Mouse (Mus musculus) forebrain, postnatal 0 days (tissue): ENCODE results near the gene Tuba1b. TPM values are rescaled to one million over a fixed set of nuclear protein-coding genes. Genes with fewer than 3 reads are reported as not detected.

Experiments
- ATAC-seq: fragments of 200-750 bp; cut with Nextera tagmentation; 2 replicates; pipeline ENCODE4 v1.8.0; 2017; ENCODE audit warnings: mild to moderate bottlenecking, moderate library complexity
- DNase-seq: peaks from one replicate; pipeline ENCODE4 v3.0.0-alpha.2; 2015
- H3K27ac ChIP-seq: fragments of 300-500 bp; sonication (generic); 2 replicates; pipeline ENCODE4 v1.5.1; 2014; ENCODE audit warnings: low read depth, mild to moderate bottlenecking, antibody characterized with exemption, low read length, moderate library complexity, mixed read lengths
- H3K27me3 ChIP-seq: fragments of 300-500 bp; sonication (generic); 2 replicates; pipeline ENCODE4 v1.6.1; 2014; ENCODE audit warnings: mild to moderate bottlenecking, low read length, mixed read lengths; ENCODE audit not compliant: insufficient read depth
- H3K36me3 ChIP-seq: fragments of 300-500 bp; sonication (generic); 2 replicates; pipeline ENCODE4 v1.6.1; 2014; ENCODE audit warnings: mild to moderate bottlenecking, moderate library complexity; ENCODE audit not compliant: insufficient read depth
- H3K4me1 ChIP-seq: fragments of 300-500 bp; sonication (generic); 2 replicates; pipeline ENCODE4 v1.6.1; 2014; ENCODE audit warnings: antibody characterized with exemption; ENCODE audit not compliant: insufficient read depth
- H3K4me2 ChIP-seq: fragments of 300-500 bp; sonication (generic); 2 replicates; pipeline ENCODE4 v1.6.1; 2014; ENCODE audit warnings: low read depth, mild to moderate bottlenecking, moderate library complexity
- H3K4me3 ChIP-seq: fragments of 300-500 bp; sonication (generic); 2 replicates; pipeline ENCODE4 v1.5.1; 2014; ENCODE audit warnings: low read depth, low read length, mixed read lengths
- H3K9ac ChIP-seq: fragments of 300-500 bp; sonication (generic); 2 replicates; pipeline ENCODE4 v1.6.1; 2014; ENCODE audit warnings: mild to moderate bottlenecking
- H3K9me3 ChIP-seq: fragments of 300-500 bp; sonication (generic); 2 replicates; pipeline ENCODE4 v1.6.1; 2016; ENCODE audit warnings: low read length
- CTCF ChIP-seq: sonication (generic); IDR thresholded peaks from 2 replicates; pipeline ENCODE4 v1.5.1; 2016; ENCODE audit warnings: antibody characterized with exemption, control low read depth, low read depth
- WGBS: fragments of 180-500 bp; shearing (Covaris S2); extraction: QIAGEN DNeasy Blood & Tissue Kit; methylation state at CpG from one replicate; pipeline ENCODE4 v1.1.7; 2014; 5-methylcytosine and 5-hydroxymethylcytosine counted together
- polyA plus RNA-seq: library from polyadenylated mRNA; unstranded; fragments of >200 nt; fragmentation: Nextera tagmentation; extraction: Ambion mirVana; gene quantifications from 2 replicates; pipeline ENCODE4 v1.2.1, GENCODE M21; 2015
- total RNA-seq: library from RNA; depleted of rRNA; stranded (reverse); fragments of >200 nt; gene quantifications from 2 replicates; pipeline ENCODE4 v1.2.3, GENCODE M21; 2014; rRNA removed

Gene Tuba1b
- total RNA-seq (1,927 and 1,958 TPM in 2 replicates), polyA plus RNA-seq (1,265 and 1,341 TPM in 2 replicates)

DNA sequence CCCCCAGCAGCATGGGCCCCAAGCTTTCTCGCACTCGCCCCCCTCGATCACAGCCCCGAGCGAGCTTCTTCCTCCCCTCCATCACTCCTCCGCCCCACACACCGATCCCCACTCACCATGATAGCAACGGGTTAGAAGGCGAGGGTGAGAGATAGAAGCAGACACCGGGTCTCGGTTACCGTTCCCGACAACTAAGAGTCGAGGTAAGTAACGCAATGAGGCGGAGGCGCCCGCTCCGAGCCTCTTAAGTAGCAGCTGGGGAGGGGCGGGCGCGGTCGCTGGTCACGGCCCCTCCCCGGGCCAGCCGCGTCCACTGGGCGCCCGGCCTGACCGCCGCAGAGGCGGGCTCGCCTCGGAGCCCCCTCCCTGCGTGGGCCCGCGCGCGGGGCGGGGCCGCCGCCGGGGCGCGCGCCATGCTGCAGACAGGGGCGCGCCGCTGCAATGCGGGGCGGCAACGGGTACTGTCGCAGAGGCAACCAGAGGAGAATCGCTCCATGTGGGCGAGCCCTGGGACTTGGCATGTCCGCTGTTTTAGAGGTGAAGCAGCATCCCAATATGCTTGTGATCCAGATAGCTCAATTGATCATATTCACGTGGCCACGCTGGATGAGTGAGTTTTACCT lies at the start of gene Tuba1b:
Gene Tuba1b (minus strand): TSS at position 349 of the 623 bp plus-strand sequence.
- peak; percentile 90 for ATAC-seq
- Histone ChIP-seq H3K36me3 (0 out of 2 replicates have a peak, but pooled peaks cover 4% of the 10 kb centered on the region), H3K4me1 (0 out of 2 replicates have a peak, but pooled peaks cover 4% of the 10 kb centered on the region), H3K27ac (peak within 1 kb of the TSS; percentile 98), H3K9me3 (no peaks in the 10 kb centered on the region), H3K27me3 (no peaks in the 10 kb centered on the region), H3K9ac (peak within 1 kb of the TSS; percentile 85), H3K4me3 (peak within 1 kb of the TSS; percentile 79), H3K4me2 (peak within 1 kb of the TSS; percentile 93)
- DNase-seq = peak; percentile 95
- 6% methylated on average over 55 of the region's 58 CpGs for WGBS
- TF ChIP-seq CTCF = no peak; the same call in 1 of the 2 replicates

GRCm38 (mm10) chr15:98983431-98984081 lies 49.2 kb upstream of the Tuba1b start:
- Histone ChIP-seq H3K4me3 (peak overlapping the region; percentile 34), H3K4me1 (peaks cover 22% of the 10 kb centered on the region)

GRCm38 (mm10) chr15:98982100-98982499 lies 47.7 kb upstream of the Tuba1b start:
- 82% methylated on average over 6 of the region's 6 CpGs for WGBS
- Histone ChIP-seq H3K36me3 (no peaks in the 10 kb centered on the region), H3K9ac (no peak overlapping the region), H3K4me1 (peaks cover 20% of the 10 kb centered on the region), H3K4me2 (no peak overlapping the region), H3K9me3 (no peaks in the 10 kb centered on the region), H3K27ac (peak overlapping the region; percentile 92; the same call in 1 of the 2 replicates), H3K27me3 (no peaks in the 10 kb centered on the region), H3K4me3 (no peak overlapping the region)
- DNase-seq (no peak), ATAC-seq (no peak)
- no peak for TF ChIP-seq CTCF

More at GRCm38 (mm10) chr15:98983431-98984081, 49.2 kb upstream of the Tuba1b start:
- H3K4me2 ChIP-seq = peak overlapping the region; percentile 71
- 13% methylated on average over 16 of the region's 16 CpGs for WGBS
- DNase-seq (peak; percentile 81), ATAC-seq (peak; percentile 61)
- peak overlapping the region; percentile 92 for H3K27ac ChIP-seq
- H3K9me3 ChIP-seq = no peaks in the 10 kb centered on the region
- no peaks in the 10 kb centered on the region for H3K36me3 ChIP-seq
- H3K27me3 ChIP-seq = no peaks in the 10 kb centered on the region
- peak overlapping the region; percentile 73 for H3K9ac ChIP-seq
- TF ChIP-seq CTCF = no peak

DNA sequence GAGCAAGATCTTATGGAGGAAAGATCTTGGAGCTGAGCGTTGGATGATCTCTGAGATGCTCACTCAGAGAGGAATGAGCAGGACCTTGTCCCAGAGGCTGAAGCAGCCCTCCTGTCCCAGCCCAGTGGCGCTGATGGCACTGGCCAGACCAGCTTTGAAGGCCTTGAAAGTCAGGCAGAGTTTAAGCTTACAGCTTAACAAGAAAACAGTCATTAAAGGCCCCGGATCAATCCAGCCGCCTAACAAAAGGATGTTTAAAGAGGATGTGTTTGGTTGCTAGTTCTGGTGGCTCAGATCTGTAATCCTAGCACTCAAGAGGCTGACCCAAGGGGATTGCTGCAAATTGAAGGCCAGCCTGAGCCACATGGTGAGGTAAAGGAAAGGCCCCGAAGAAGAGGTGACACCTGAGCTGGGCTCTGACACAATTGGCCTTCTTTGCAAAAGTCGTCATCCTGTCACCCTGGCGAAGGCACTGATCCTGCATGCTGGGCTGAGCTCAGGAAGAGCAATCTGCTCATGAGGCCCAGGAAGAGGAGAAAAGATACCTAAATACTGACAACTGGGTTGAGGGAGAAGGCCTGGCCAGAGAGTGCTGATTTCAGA lies 45.7 kb upstream of the Tuba1b start:
- 35% methylated on average over 7 of the region's 7 CpGs for WGBS
- ATAC-seq (no peak), DNase-seq (no peak)
- no peak overlapping the region for H3K9ac ChIP-seq
- peaks cover 20% of the 10 kb centered on the region for H3K4me1 ChIP-seq
- H3K9me3 ChIP-seq = no peaks in the 10 kb centered on the region
- H3K27me3 ChIP-seq = no peaks in the 10 kb centered on the region
- no peak overlapping the region for H3K27ac ChIP-seq
- H3K4me3 ChIP-seq = no peak overlapping the region
- no peaks in the 10 kb centered on the region for H3K36me3 ChIP-seq
- TF ChIP-seq CTCF = no peak
- no peak overlapping the region for H3K4me2 ChIP-seq

DNA sequence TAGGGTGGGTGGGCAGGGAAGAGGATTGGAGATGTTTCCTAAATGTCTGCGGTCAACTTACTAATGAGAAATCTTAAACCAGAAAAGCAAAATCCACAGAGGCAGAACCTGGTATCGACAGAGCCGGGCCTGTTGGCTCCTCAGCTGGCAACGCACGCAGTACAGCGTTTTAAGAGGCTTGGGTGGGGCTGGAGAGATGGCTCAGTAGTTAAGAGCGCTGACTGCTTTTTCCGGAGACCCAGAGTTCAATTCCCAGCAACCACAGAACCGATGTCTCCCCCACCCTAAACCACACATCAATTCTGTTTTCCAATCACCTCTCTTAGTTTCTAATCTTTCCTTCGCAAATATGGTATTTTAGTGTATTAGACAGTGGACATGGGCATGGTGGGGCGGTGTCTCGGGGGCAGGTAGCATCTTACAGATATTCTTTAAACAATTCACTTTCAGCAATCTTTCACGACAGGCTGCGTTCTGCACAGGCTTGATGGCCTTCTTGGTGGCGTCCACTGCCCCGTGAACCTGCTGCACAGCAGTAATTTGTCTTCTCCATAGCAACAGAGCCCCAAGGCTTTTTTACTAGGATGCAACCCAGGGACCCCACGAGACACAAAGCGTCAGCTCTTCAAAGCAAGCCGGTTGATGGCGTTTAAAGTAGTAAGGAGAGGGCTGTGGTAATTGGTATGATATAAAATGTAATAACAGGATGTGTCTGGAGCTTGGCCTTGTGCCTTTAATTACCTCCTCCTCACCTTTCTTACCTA lies 44.2 kb upstream of the Tuba1b start:
- H3K4me2 ChIP-seq = 0 out of 2 replicates have a peak overlapping the region, but pooled peaks have one; percentile 31
- peak overlapping the region; percentile 81 for H3K27ac ChIP-seq
- H3K9me3 ChIP-seq = no peaks in the 10 kb centered on the region
- DNase-seq (no peak), ATAC-seq (no peak)
- H3K9ac ChIP-seq = 0 out of 2 replicates have a peak overlapping the region, but pooled peaks have one; percentile 10
- no peaks in the 10 kb centered on the region for H3K36me3 ChIP-seq
- H3K4me3 ChIP-seq = no peak overlapping the region
- 35% methylated on average over 20 of the region's 20 CpGs for WGBS
- peaks cover 20% of the 10 kb centered on the region for H3K4me1 ChIP-seq
- H3K27me3 ChIP-seq = no peaks in the 10 kb centered on the region
- TF ChIP-seq CTCF = no peak

GRCm38 (mm10) chr15:98977759-98978408 lies 43.5 kb upstream of the Tuba1b start:
- Histone ChIP-seq H3K4me1 (peaks cover 20% of the 10 kb centered on the region), H3K4me3 (no peak overlapping the region)

More at GRCm38 (mm10) chr15:98977759-98978408, 43.5 kb upstream of the Tuba1b start:
- 22% methylated on average over 14 of the region's 14 CpGs for WGBS
- peak overlapping the region; percentile 81 for H3K27ac ChIP-seq
- H3K4me2 ChIP-seq = peak overlapping the region; percentile 31
- no peaks in the 10 kb centered on the region for H3K9me3 ChIP-seq
- peak; percentile 75 for DNase-seq
- ATAC-seq = peak; percentile 76
- no peaks in the 10 kb centered on the region for H3K36me3 ChIP-seq
- TF ChIP-seq CTCF = no peak
- H3K27me3 ChIP-seq = no peaks in the 10 kb centered on the region
- H3K9ac ChIP-seq = peak overlapping the region; percentile 22; the same call in 1 of the 2 replicates
